Mouse (Mus musculus): ENCODE measurements around the gene Baz2a.

Gene Baz2a

DNA sequence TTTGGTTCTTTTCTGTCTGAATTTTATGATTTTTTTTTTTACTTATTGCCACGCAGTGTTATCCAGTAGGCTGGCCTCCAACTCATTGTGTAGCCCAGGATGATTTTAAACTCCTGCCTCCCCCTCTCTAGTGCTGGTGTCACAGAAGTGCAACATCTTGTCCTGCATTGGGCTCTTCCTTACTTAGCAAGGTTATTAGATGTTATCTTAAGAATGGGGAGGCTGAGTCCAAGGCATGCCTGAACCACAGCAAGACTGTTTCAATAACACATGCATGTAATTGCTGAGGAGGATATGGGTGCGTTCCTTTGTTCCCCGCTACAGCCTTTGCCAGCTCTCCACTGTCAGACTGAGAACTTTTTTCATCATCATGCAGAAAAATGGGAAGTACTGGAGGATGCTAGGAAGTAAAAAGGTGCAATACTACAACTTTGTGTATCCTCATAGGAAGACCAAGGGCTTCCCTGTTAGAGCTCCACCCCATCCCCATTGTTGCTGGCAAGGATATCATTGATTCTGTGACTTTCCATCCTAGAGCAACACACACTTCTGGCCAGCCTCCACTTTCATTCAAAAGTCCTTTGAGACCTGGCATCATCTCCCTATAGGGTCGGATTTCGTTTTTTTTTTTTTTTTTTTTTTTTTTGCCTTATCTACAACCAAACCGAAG is 9.4 kb upstream of the Baz2a start:
- in situ Hi-C loops (cut with MboI, MseI), result no loop called here

GRCm38 (mm10) chr10:128082477-128082808 is 8.9 kb upstream of the Baz2a start:
- in situ Hi-C loops (cut with MboI, MseI), result no loop called here

DNA sequence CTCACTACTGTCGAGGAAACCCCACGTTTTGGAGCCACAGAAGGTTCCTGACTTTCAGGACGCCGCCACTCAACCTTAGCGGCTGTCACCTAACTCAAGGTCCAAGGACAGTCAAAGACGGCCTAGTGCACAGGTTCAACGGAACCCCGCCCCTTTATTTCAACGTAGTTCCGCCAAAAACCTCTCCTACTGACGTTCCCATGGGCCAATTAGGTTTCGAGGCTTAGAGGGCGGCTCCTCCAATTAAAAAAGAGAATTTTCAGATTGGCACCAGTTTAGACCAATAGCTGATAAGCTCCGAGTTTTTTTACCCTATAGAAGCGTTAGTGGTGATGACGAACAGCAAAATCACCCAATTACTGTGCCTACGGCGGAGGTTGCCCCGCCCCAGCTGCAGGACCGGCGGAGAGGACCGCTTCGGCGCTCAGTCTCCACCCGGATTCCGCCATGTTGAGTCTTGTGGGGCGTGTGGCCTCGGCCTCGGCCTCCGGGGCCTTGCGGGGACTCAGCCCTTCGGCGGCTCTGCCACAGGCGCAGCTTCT is 8.4 kb upstream of the Baz2a start, which contains the start of gene Atp5b:
TSS of gene Atp5b (plus strand) at position 394 of the 542 bp plus-strand sequence.
- in situ Hi-C loops (cut with MboI, MseI), result no loop called here

- in situ Hi-C loops (cut with MboI, MseI), result no loop called here
Measured at GRCm38 (mm10) chr10:128083688-128084087, 7.7 kb upstream of the Baz2a start.

- in situ Hi-C loops (cut with MboI, MseI), result no loop called here
Measured at GRCm38 (mm10) chr10:128084160-128084559, 7.2 kb upstream of the Baz2a start.

GRCm38 (mm10) chr10:128086391-128086790 is 5.0 kb upstream of the Baz2a start:
- in situ Hi-C loops (cut with MboI, MseI), result loop anchor here (5.0 kb wide), 1 partner anchor 764 kb away; the partner anchor contains the start of gene Arhgap9

DNA sequence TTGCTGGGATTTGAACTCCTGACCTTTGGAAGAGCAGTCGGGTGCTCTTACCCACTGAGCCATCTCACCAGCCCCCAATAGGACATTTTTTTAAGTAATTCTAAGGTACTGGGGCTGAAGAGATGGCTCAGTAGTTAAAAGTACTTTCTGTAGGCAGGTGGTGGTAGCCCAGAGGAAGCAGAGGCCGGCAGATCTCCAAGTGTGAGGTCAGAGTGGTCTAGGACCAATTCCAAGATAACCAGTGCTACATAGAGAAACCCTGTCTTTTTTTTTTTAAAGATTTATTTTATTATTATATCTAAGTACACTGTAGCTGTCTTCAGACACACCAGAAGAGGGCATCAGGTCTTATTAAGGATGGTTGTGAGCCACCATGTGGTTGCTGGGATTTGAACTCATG is 4.2 kb upstream of the Baz2a start:
- in situ Hi-C loops (cut with MboI, MseI), result loop anchor here (5.0 kb wide), 1 partner anchor 765 kb away; the partner anchor contains the start of gene Arhgap9

DNA sequence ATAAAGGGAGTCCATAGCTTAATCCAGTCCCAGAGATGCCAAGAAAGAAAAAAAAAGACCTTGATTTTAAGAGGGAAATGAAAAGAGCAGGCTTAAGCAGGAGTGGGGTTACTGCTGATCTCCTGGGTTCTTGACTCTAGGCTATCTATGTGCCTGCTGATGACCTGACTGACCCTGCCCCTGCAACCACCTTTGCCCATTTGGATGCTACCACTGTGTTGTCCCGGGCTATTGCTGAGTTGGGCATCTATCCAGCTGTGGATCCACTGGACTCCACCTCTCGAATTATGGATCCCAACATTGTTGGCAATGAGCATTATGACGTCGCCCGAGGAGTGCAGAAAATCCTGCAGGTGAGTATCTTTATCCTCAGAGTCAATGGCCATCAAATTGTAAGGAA is 3.2 kb upstream of the Baz2a start:
- in situ Hi-C loops (cut with MboI, MseI), result loop anchor here (5.0 kb wide), 1 partner anchor 766 kb away; the partner anchor contains the start of gene Arhgap9

GRCm38 (mm10) chr10:128089842-128090241 is 1.5 kb upstream of the Baz2a start:
- in situ Hi-C loops (cut with MboI, MseI), result loop anchor here (5.0 kb wide), 1 partner anchor 768 kb away; the partner anchor contains the start of gene Arhgap9

DNA sequence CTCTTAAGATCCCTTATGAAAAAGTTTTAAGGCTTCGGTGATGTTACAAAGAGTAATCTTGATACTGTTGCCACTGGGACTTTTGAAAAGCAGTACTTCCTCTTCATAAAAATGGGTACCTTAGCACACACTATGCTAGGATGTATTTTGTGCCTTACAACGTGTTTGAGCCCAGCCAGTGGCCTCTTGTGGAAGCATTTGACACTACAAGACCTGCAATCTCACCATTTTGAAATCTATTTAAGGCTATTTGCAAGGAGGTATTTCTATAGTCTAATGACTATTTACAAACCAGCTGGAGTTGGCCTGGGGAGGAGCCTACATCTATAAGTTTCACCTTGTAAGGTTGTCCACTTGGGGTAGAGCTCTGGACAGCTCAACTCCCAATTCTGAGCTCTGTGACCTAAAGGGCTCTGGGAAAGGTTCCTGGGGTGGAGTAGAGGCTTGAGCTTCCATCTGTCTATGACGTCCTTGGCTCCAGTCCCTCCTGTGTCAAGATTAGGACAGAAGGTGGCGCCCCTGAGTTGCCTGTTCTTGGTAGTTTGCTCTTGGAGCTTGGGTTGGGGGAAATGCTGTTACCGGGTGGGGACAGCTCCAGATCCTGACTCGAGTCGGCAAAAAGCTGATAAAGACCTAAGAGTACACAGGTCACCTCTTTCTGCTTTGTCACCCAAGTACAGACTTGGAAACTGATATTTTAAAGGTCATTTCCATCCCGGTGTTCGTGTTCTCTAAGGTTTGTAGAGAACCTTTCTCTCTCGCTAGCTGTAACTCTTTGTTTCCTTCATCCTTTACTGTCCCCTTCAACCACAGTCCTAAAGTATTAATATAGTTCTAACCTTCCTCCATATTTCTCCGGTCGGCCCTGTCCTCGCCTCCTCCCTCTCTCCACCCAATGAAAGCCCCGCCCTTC is 470 bp upstream of the Baz2a start:
- in situ Hi-C loops (cut with MboI, MseI), result no loop called here

- in situ Hi-C loops (cut with MboI, MseI), result no loop called here
Measured at GRCm38 (mm10) chr10:128092506-128093495, 1.4 kb downstream of the Baz2a start.

DNA sequence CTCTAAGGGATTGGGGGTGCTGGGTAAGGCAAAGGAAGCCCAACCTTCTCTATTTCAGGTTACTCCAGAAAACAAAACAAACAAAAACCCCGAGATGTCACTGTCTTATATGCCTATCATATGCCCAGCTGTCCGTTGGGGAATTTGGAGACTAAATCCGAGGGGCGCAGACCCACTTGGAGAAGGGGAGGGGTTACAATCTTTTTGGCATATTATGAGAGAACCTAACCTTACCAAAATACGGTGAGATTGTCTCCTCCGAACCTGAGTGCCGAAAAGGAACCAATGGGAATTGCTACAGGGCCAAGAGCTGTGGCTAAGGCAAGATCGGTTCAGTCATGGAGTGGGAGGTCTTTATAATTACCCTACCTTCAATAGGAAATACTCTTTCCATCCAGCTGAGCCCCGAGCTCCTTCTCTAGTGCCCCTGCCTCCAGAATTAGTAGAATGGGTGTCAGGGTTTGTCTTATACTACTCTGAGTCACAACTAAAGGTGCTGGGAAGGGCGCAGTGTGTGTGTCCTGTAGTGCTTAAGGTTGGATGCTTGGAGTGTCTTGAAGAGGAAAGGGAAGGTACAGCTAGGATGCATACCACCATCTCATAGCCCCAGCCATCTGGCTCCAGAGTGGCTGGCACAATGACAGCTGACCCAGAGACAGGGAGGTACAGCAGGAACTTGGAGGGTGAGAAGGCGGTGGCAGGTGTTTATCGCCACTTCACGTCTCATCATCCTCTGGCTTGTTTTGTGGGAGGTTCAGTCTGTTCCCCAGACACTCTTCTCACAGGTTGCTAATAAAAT is 2.3 kb downstream of the Baz2a start:
- in situ Hi-C loops (cut with MboI, MseI), result no loop called here

DNA sequence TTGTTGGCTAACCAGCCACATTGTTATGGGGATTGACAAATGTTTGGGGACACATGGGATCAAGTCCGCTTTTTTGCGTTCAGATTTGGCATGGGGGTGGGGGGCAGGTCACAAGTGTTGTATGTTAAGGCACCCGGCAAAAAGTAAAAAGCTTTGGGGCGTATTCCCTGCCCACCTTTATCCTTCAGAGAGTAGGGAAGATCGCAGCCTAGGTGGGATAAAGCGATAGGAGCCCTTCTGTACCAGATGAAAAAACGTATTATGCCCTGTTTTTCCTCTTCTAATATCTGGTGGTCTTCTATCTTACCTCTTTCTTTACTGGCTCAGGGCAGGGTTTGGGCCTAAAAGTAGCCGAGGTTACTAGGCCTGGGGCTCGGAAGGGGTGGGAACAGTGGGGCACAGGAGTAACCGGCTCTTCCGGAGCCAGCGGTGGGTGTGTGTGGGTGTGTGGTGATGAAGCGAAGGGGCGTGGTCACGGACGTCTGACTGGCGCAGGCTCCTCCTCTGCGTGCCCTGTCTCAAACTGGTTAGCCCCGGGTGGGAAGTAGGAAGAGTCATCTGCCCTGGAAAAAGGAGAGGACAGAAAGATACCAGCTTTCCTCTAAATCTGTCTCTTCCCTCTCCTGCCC is 3.1 kb downstream of the Baz2a start:
- in situ Hi-C loops (cut with MboI, MseI), result no loop called here

DNA sequence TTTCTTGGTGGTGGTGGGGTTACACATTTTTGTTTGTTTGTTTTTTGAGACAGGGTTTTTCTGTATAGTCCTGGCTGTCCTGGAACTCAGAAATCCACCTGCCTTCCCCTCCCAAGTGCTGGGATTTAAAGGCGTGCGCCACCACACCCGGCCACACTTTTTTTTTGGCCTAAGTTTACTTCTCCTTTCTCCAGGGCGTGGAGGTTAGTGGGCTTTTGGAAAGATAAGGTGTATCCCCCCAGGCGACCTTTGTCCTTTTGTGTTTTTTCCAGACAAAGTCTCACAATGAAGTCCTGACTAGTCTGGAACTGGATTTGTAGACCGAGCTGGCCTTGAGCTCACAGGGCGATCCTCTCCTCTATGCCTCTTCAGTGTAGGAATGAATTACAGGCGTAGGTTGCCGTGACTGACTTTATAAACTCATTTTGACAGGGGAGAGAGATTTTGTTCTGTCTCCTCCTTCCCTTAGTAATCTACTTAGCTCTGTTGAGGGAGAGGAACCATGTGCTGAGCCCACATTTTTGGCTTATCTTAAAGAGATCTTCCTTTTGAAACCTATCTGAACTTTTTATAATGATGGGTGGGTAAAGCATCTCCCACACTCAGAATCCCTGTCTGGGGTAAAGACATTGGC is 3.7 kb downstream of the Baz2a start:
- in situ Hi-C loops (cut with MboI, MseI), result loop anchor here (5.0 kb wide), 1 partner anchor 97 kb away; the partner anchor contains the start of gene Gls2

GRCm38 (mm10) chr10:128096313-128096692 is 4.9 kb downstream of the Baz2a start:
- in situ Hi-C loops (cut with MboI, MseI), result loop anchor here (5.0 kb wide), 1 partner anchor 96 kb away; the partner anchor contains the start of gene Gls2

- in situ Hi-C loops (cut with MboI, MseI), result loop anchor here (5.0 kb wide), 1 partner anchor 95 kb away; the partner anchor contains the start of gene Gls2
Measured at GRCm38 (mm10) chr10:128096693-128097586, 5.6 kb downstream of the Baz2a start.

- in situ Hi-C loops (cut with MboI, MseI), result loop anchor here (5.0 kb wide), 1 partner anchor 95 kb away; the partner anchor contains the start of gene Gls2
Measured at GRCm38 (mm10) chr10:128097587-128097971, 6.2 kb downstream of the Baz2a start.

All from regulatory T cell (primary cell).